Comparison of ENCODE assay signal across 22 mouse cellular contexts in genomic region chr8:105422006-105422405, GRCm38 (mm10). TPM values are rescaled to one million over a fixed set of nuclear protein-coding genes. Genes with fewer than 3 reads are reported as not detected.
"Had no signal": no experiment of that assay in that cellular context is flagged by ENCODE, and none has a peak within 500 bp of the region (broad histone marks: within the 10 kb centered on the region; RNA-seq: fewer than 3 reads in every experiment).

No protein-coding gene starts in this region.

- H3K36me3 ChIP-seq: limb, embryonic 12.5 days; limb, embryonic 15.5 days; lung, embryonic 15.5 days; midbrain, embryonic 10.5 days; neural tube, embryonic 12.5 days; stomach, embryonic 15.5 days had no signal

- ATAC-seq: liver, postnatal 0 days had no signal

- DNase-seq: kidney, postnatal 25 days; left cerebral cortex, postnatal 4 days; liver, postnatal 0 days; lung, postnatal 10 days; lung, postnatal 36 days; midbrain, embryonic 14.5 days; retina, postnatal 1 day; right cerebral cortex, postnatal 25 days; spleen, adult 18-20 months; thymus, postnatal 25 days had no signal

- H3K27ac ChIP-seq: kidney, postnatal 0 days; limb, embryonic 12.5 days; limb, embryonic 15.5 days; liver, embryonic 14.5 days; lung, embryonic 15.5 days; midbrain, embryonic 10.5 days; neural tube, embryonic 12.5 days; stomach, embryonic 15.5 days had no signal

- H3K4me2 ChIP-seq: limb, embryonic 12.5 days; limb, embryonic 15.5 days; liver, embryonic 11.5 days; lung, embryonic 15.5 days; neural tube, embryonic 12.5 days; stomach, embryonic 15.5 days had no signal

- H3K9me3 ChIP-seq: limb, embryonic 12.5 days; limb, embryonic 15.5 days; lung, embryonic 15.5 days; midbrain, embryonic 10.5 days; stomach, embryonic 15.5 days had no signal

- H3K4me1 ChIP-seq: limb, embryonic 12.5 days; limb, embryonic 15.5 days; lung, embryonic 15.5 days; megakaryocyte, embryonic 14.5 days; midbrain, embryonic 10.5 days; neural tube, embryonic 12.5 days; stomach, embryonic 15.5 days had no signal

- H3K27me3 ChIP-seq: limb, embryonic 15.5 days; lung, embryonic 15.5 days; neural tube, embryonic 12.5 days; stomach, embryonic 15.5 days had no signal

- H3K4me3 ChIP-seq: limb, embryonic 12.5 days; limb, embryonic 15.5 days; lung, embryonic 15.5 days; megakaryocyte, embryonic 14.5 days; midbrain, embryonic 10.5 days; neural tube, embryonic 12.5 days; stomach, embryonic 15.5 days had no signal

- H3K9ac ChIP-seq: limb, embryonic 12.5 days; limb, embryonic 15.5 days; liver, embryonic 14.5 days; liver, postnatal 0 days; lung, embryonic 15.5 days; neural tube, embryonic 12.5 days; stomach, embryonic 15.5 days had no signal

RNA-seq across cellular contexts. Expression of gene Lrrc36, which starts 8.6 kb away (rescaled TPM):
- polyA plus RNA-seq: kidney, embryonic 14.5 days; stomach, embryonic 15.5 days had no signal

RNA-seq across cellular contexts. Expression of gene Kctd19, which starts 8.7 kb away (rescaled TPM):
- polyA plus RNA-seq: kidney, embryonic 14.5 days; kidney, postnatal 0 days; large intestine, adult 2 months; limb, embryonic 12.5 days; limb, embryonic 15.5 days; liver, embryonic 11.5 days; liver, embryonic 14.5 days; liver, postnatal 0 days; lung, embryonic 15.5 days; midbrain, embryonic 14.5 days; neural tube, embryonic 12.5 days; stomach, embryonic 15.5 days had no signal

RNA-seq across cellular contexts. Expression of gene Plekhg4, which starts 48.9 kb away (rescaled TPM):
- polyA plus RNA-seq: liver, embryonic 11.5 days; liver, postnatal 0 days had no signal
